Mouse (Mus musculus) thymus, postnatal 14 days (tissue): Measurements from ENCODE around the gene Oas1h.
"Not testable (repeated sequence)": the region's sequence is repeated elsewhere in the genome, so short reads cannot be mapped to it uniquely, and the experiment has no call there.

Source experiments
- DNase-seq: peaks from one replicate; pipeline ENCODE4 v3.0.0; 2021

The Oas1h gene

DNA sequence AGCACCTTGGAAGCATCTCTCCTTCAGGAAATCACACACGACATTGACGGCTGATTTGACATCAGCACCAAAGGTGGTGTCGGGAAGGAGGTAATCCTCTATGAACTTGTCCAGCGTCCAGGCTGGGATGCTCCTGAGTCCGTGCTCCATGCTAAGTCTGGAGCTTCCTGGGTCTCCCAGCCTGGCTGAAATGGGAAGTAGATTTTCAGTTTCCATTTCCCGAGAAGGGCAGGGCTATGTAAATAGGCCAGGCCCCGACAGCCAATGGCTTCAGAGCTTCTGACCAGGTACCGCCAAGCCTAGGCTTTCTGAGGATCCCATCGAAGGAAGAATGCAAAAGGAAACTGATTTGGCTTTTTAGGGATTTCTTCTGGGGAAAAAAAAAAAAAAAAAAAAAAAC is 26.2 kb downstream of the Oas1h start, which contains the start of gene Oas1g:
TSS of gene Oas1g (minus strand) at position 201 of the 400 bp plus-strand sequence.
- not testable (repeated sequence) for DNase-seq

DNA sequence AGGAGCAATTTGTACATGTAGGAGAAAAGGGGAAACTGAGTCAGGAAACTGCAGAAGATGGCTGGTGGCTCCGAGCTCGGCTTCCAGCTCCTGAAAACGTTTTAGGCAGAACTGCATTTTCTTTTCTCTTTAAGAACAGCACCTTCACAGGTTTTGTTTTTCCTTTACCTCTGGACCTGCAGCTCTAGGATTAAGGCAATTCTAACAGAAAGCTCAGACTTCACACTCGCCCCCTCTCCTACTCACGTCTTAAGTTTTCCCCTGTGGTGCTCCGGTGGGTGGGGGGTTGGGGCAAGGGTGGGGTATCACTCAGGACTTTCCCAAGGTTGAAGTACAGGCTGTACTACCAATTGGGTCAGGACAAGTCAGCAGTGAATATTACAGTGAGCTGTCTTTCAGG is 26.6 kb downstream of the Oas1h start:
- no peak for DNase-seq

DNA sequence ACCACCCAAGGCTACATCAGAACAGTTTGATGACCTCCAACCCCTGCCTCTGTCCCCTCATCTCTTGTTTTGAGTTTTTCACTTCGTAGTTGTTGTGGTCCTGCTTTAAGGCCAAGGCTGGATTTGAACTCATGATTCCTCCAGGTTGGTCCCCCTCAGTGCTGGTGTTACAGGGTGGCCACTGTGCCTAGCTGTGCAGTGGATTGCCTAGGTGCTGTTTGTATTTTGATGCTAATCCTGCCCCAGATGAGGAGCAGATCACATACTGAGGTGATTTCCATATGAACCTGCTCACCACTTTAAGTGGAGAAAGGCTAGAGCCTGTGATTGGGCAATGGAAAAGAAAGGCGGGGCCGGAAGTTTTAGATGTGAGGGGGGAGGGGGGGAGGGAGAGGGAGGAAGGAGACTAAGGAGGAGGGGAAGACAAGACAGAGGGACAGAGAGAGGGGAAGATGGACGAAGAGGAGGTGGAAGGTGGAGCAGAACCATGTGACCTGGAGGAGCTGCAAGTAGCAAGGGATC is 27.1 kb downstream of the Oas1h start:
- DNase-seq, result not testable (repeated sequence)

DNA sequence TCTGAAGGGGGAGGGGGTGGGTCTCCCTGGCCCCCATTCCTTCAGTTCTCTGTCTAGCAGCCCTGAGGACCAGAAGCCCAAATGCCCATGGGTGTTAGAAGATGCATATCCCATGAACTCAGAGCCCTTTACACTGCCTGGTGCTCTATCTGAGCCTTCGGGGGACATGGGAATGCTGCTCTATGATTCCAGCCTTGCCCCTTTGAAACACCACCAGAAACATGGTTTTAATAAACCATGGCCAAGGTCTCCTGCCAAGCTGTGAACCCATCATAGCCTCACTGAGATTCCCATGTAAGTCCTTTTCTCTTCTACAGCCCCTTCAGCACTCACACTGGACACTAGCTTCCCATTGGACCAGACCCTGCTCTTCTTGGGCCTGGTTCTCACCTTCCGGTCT is 28.8 kb downstream of the Oas1h start:
- no peak for DNase-seq

GRCm38 (mm10) chr5:120890991-120891390 is 29.8 kb downstream of the Oas1h start:
- no peak for DNase-seq

- not testable (repeated sequence) for DNase-seq
Measured at GRCm38 (mm10) chr5:120891566-120892242, 30.5 kb downstream of the Oas1h start.

GRCm38 (mm10) chr5:120892243-120892660 is 31.0 kb downstream of the Oas1h start:
- no peak for DNase-seq

- not testable (repeated sequence) for DNase-seq
Measured at GRCm38 (mm10) chr5:120893866-120894265, 32.6 kb downstream of the Oas1h start.

- not testable (repeated sequence) for DNase-seq
Measured at GRCm38 (mm10) chr5:120894692-120895091, 33.5 kb downstream of the Oas1h start.

DNA sequence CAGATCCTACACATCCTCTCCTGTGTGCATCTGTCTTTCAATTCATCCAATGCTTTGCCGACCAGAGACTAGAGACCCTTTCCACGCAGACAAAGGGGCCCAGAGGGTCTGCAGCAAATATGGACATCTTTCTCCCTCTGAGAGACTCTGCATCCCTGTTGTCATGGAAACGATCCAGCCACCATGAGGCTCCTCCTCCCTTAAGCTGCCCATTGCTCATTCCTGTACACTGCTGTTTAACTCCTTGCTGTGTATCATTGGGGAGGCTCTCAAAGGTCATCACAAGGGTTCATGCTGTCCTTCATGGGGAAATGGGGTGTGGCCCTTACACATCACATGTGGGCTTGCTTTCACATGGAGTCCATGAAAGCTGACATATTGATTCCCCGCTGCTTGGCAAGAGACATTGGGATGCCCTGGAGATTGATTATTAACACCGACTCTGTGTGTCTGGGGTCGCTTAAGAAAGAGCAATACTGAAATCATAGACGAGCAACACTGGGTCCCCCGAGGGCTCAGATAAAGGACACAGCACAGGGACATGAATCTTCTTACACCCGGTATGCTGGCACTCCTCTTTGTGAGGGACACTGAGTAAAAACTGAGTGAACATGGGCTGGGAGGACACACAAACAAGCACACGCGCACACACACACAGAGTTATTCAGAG is 34.1 kb downstream of the Oas1h start:
- no peak for DNase-seq

DNA sequence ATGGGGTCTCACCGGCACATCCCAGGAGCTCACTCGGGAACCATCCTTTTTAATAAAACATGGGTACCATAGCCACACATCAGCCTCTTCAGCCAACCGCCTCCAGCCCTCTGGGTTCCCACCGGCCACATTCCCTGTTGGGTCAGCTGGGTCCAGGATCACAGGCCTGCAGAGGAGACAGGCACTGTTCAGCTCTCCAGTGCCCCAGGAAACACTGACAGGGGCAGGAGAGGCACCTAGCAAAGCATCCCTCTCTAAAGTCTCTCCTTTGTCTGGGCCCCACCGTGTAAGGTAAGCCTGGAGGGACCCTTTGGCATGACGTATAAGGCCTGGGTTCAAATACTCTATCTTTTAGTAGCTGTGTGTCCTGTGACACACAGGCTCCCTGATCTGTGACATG is 37.1 kb downstream of the Oas1h start:
- no peak for DNase-seq

DNA sequence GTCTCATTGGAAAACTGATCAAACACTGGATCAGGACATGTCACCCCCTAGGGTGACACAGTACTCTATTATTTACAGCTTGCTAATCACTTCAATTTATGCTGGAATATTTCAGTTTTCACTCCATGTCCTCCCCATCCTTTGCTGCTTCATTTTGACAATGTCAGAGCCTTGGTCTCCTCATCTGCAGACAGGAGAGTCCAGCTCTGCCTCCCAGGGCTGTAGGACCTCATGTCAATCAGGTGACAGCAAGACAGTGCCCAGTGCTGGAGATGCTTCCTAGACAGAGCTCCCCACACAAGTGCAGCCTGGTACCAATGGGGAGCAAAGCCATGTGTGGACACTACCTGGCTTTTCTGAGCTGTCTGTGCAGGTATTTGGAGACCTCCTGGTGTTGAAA is 37.5 kb downstream of the Oas1h start:
- DNase-seq, result no peak

GRCm38 (mm10) chr5:120900666-120901065 is 39.4 kb downstream of the Oas1h start:
- no peak for DNase-seq

- no peak for DNase-seq
Measured at GRCm38 (mm10) chr5:120902056-120902455, 40.8 kb downstream of the Oas1h start.

- not testable (repeated sequence) for DNase-seq
Measured at GRCm38 (mm10) chr5:120906791-120907733, 45.8 kb downstream of the Oas1h start, which contains the start of gene Oas1a. Gene Oas1a, minus strand, starts transcription at chr5:120907521.

GRCm38 (mm10) chr5:120908196-120908920 is 47.1 kb downstream of the Oas1h start:
- no peak for DNase-seq

- DNase-seq, result not testable (repeated sequence)
Measured at GRCm38 (mm10) chr5:120914204-120914603, 53.0 kb downstream of the Oas1h start, which contains the start of gene Oas1d. Gene Oas1d, plus strand, starts transcription at chr5:120914536.

DNA sequence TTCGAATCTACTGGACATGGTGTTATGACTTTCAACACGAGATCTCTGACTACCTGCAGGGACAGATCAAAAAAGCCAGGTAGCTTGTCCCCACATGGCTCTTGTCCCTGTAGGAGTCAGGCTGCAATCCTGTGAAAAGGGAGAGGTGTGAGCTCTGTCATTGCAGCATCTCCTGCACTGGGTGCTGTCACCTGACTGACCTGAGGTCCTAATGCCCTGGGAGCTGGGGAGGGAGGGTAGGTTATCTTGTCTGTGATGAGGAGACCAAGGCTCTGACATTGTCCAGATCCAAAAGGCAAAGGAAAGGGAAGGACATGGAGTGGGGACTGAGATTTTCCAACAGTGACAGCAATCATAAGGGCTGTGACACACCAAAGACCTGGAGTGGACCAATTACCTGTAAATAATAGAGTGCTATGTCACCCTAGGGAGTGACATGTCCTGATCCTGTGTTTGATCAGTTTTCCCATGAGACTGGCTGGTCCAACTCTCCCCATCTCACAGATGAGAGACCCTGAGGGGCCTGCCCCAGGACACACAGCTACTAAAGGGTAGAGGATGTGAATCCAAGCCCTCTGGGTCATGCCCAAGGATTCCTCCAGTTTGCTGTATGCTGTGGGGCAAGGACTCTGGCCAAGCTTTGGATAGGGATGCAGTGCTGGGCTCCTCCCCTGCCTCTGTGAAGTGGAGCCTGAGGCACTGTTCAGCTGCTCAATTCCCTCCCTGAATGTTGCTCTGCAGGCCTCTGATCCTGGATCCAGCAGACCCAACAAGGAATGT is 58.1 kb downstream of the Oas1h start:
- not testable (repeated sequence) for DNase-seq

- DNase-seq, result no peak
Measured at GRCm38 (mm10) chr5:120920296-120920695, 59.1 kb downstream of the Oas1h start.
